Comparison of ENCODE assay signal across 23 mouse cellular contexts in genomic region chr2:68249855-68250424, GRCm38 (mm10).
DNase-seq lines count a peak whose midpoint lies in the region; ATAC-seq and TF ChIP-seq lines count a peak whose summit lies in the region.
"Had no signal": no experiment of that assay in that cellular context is flagged by ENCODE, and none has a peak within 500 bp of the region (broad histone marks: within the 10 kb centered on the region; RNA-seq: fewer than 3 reads in every experiment).

No protein-coding gene starts in this region.

- H3K4me2 ChIP-seq in heart, embryonic 11.5 days: no peak overlapping the region
- no peak overlapping the region for H3K4me2 ChIP-seq in liver, postnatal 0 days (ENCODE audit: low read depth, low read length)
- H3K4me2 ChIP-seq: forebrain, embryonic 15.5 days; limb, embryonic 15.5 days; lung, embryonic 15.5 days; stomach, embryonic 15.5 days had no signal

- DNase-seq in heart, postnatal 36 days: no peak
- DNase-seq in liver, postnatal 0 days: no peak
- no peak for DNase-seq in liver
- peak; percentile 93 for DNase-seq in R1 (ENCODE audit: low read depth, low spot score)
- no peak for DNase-seq in adrenal gland, adult 2 months
- DNase-seq in kidney, postnatal 4 days: no peak
- DNase-seq: adrenal gland, postnatal 14 days; cerebellum, adult 9-11 months; heart, adult 11 months; layer of hippocampus, postnatal 36 days; right cerebral cortex, postnatal 14 days; thymus, postnatal 25 days had no signal

- H3K4me3 ChIP-seq in heart, embryonic 11.5 days (ENCODE audit: low read depth, low read length): no peak overlapping the region
- no peak overlapping the region for H3K4me3 ChIP-seq in liver, postnatal 0 days (ENCODE audit: low read depth, low read length)
- H3K4me3 ChIP-seq: erythroblast, embryonic 14.5 days; forebrain, embryonic 15.5 days; limb, embryonic 15.5 days; lung, embryonic 15.5 days; stomach, embryonic 15.5 days had no signal

- H3K9me3 ChIP-seq in heart, embryonic 11.5 days (replicated peaks; ENCODE audit: control insufficient read depth, low read length): no peaks in the 10 kb centered on the region
- H3K9me3 ChIP-seq in liver, postnatal 0 days (ENCODE audit: low read length): no peaks in the 10 kb centered on the region
- H3K9me3 ChIP-seq: forebrain, embryonic 15.5 days; limb, embryonic 15.5 days; lung, embryonic 15.5 days; stomach, embryonic 15.5 days had no signal

- intact Hi-C loops in heart, postnatal 36 days (cut with DNase I): no loop called here

- H3K27ac ChIP-seq in heart, embryonic 11.5 days (ENCODE audit: low read depth, low read length): peak overlapping the region; percentile 7; the same call in 1 of the 2 replicates
- no peak overlapping the region for H3K27ac ChIP-seq in liver, postnatal 0 days (ENCODE audit: low read depth)
- H3K27ac ChIP-seq: forebrain, embryonic 15.5 days; limb, embryonic 15.5 days; lung, embryonic 15.5 days; macrophage; stomach, embryonic 15.5 days had no signal

- 71% methylated on average over 4 of the region's 4 CpGs for WGBS in heart, embryonic 11.5 days (ENCODE audit: insufficient replicate concordance)
- 70% methylated on average over 4 of the region's 4 CpGs for WGBS in liver, postnatal 0 days (ENCODE audit: insufficient replicate concordance)

- no peak overlapping the region for H3K9ac ChIP-seq in heart, embryonic 11.5 days (ENCODE audit: low read depth, low read length)
- H3K9ac ChIP-seq in liver, postnatal 0 days (replicated peaks): no peak overlapping the region
- H3K9ac ChIP-seq: forebrain, embryonic 15.5 days; limb, embryonic 15.5 days; lung, embryonic 15.5 days; stomach, embryonic 15.5 days had no signal

- no peak for ATAC-seq in heart, embryonic 11.5 days (replicated peaks; ENCODE audit: insufficient number of reproducible peaks, low FRiP score, low TSS enrichment)
- no peak for ATAC-seq in liver, postnatal 0 days
- peak; percentile 75; the same call in 1 of the 2 replicates for ATAC-seq in neutrophil, adult 5-6 weeks (ENCODE audit: extremely low read depth, insufficient number of reproducible peaks, low FRiP score, poor library complexity, severe bottlenecking)
- ATAC-seq: forebrain, embryonic 15.5 days; inflammation-experienced regulatory T-cells, adult 6 months; midbrain, embryonic 16.5 days had no signal

- peak; percentile 24; the same call in 1 of the 2 replicates for TF ChIP-seq CTCF in liver, postnatal 0 days (IDR thresholded peaks at IDR 0.05; ENCODE audit: low read depth)

- peaks cover 5% of the 10 kb centered on the region; the same call in 1 of the 2 replicates for H3K4me1 ChIP-seq in heart, embryonic 11.5 days (ENCODE audit: control insufficient read depth, insufficient read depth, low read length)
- H3K4me1 ChIP-seq in liver, postnatal 0 days (ENCODE audit: insufficient read depth): no peaks in the 10 kb centered on the region
- H3K4me1 ChIP-seq: lung, embryonic 15.5 days; stomach, embryonic 15.5 days had no signal

- H3K36me3 ChIP-seq in heart, embryonic 11.5 days (ENCODE audit: control insufficient read depth, insufficient read depth, low read length): 0 out of 2 replicates have a peak, but pooled peaks cover 2% of the 10 kb centered on the region
- H3K36me3 ChIP-seq in liver, postnatal 0 days (replicated peaks; ENCODE audit: insufficient read depth, low read length): no peaks in the 10 kb centered on the region
- H3K36me3 ChIP-seq: forebrain, embryonic 15.5 days; G1E; lung, embryonic 15.5 days; stomach, embryonic 15.5 days had no signal

- H3K27me3 ChIP-seq in heart, embryonic 11.5 days (ENCODE audit: control insufficient read depth, insufficient read depth, low read length): no peaks in the 10 kb centered on the region
- no peaks in the 10 kb centered on the region for H3K27me3 ChIP-seq in liver, postnatal 0 days (ENCODE audit: insufficient read depth, low read length)
- H3K27me3 ChIP-seq: forebrain, embryonic 15.5 days; limb, embryonic 15.5 days; lung, embryonic 15.5 days; stomach, embryonic 15.5 days had no signal

- no peak for TF ChIP-seq EP300 in liver, postnatal 0 days (IDR thresholded peaks at IDR 0.05; ENCODE audit: low read depth)
